Mouse (Mus musculus) ovary, postnatal 14 days (tissue): ENCODE results near the gene Ceacam3.
"Not testable (repeated sequence)": the region's sequence is repeated elsewhere in the genome, so short reads cannot be mapped to it uniquely, and the experiment has no call there.

ENCODE experiments used
- DNase-seq: peaks from one replicate; pipeline ENCODE4 v3.0.0; 2022; ENCODE audit warnings: low spot score

Ceacam3 gene

DNA sequence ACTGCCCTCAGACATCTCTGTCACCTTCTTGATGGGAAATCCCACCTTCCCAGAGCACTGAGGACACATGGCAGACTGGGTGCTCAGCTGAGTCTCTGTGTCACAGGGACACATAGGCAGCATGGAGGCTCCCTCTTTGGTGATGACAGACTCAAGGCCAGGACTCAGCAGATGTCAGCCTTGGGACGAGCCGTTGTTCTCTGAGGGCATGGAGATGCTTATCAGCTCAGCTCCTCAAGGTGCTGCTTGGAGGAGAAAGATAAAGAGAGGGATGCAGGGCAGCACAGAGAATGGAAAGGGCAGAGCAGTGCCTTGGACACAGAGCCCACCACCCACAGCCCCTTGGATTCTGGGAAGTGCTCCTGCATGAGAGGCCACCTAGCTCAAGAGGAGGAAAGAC, at the start of gene Ceacam3:
Ceacam3 (plus strand) TSS at position 352 of the 400 bp plus-strand sequence.
- DNase-seq = no peak

DNA sequence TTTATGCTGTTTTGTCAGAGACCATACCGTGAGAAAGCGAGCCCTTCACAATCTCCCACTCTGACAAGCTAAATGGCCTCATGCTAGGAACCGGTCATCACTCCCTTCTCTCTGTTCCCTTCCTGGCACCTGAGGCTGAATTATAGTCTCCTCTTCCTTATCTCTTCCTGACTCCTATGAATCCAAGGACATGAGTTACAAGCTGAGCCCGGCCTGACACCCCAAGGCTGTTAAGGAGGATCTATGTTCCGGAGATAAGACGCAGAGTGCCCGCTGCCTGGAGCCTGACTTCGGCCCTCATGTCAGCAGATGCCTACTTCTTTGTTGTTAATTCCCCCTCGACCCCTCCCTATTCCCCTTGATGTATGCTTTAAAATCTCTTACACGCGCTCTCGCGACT, 48.5 kb upstream of the Ceacam3 start:
- DNase-seq = not testable (repeated sequence)

DNA sequence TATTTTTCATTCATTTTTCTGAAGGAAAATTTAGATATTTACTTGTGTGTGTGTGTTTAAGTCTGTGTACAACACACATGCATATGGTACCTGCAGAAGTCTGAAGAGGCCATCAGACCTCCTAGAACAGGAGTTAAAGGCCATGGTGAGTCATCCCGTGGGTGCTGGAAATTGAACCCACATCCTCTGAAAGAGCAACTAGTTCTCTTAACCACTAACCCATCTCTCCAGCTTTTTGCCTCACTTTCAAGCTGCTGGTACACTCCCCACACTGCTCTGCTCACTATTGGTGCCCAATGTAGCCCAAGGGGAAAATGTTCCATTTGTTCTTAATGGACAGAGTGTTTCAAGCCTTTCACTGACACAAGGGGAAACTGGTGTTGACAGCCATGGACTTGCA, 14.8 kb upstream of the Ceacam3 start:
- DNase-seq = no peak

DNA sequence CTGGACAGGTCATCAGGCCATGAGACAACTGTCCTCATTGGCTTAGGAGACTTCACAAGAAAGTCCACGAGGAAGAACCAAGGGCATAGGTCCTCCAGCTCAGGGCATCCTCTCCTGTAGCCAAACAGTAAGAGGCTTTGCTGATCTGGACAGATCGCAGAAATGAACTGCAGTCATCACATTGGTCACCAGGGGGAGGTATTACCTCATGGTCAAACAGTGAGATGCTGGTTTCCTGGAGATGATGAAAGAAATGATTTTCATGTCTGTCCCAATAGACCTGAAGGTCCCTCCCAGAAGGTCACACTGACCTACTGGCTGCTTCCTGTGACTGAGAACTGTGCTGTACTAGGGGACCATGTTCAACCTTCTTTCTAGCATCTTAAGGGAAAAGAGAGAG, 5.6 kb downstream of the Ceacam3 start:
- peak; percentile 29 for DNase-seq

DNA sequence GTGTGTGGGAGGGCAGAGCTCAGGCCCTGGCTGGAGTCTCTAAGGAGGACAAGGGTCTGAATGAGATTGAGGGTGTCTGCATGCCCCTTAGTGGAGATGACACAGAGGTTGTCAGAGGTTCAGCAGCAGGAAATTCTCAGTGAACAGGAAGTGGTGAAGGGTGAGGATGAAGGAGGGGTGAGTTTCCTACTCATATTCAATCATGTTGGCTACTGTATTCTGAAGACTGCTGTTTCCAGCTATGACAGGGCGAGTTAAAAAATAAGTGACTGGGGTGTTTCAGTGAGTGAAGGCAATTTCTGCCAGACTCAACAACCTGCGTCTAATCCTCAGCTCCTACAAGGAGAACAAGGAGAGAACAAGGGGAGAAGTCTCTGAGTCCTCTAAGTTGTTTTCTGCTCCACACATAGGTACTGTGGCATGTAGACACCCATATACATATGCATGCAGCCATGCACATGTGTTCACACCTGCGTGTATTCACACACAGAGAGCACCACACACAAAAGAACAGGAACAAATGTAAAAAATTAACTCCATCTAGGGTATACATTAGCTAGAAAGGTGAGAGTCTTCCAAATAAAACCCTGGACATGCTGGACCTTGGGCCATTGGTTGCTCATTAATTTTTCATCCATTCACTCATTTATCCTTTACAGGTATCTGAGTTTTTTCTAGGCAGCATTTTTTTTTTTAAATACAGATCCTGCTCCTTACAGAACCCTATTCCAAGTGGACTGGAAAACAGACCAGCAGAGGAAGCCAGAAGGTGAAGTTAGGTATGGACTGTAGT, 7.0 kb downstream of the Ceacam3 start:
- no peak for DNase-seq

DNA sequence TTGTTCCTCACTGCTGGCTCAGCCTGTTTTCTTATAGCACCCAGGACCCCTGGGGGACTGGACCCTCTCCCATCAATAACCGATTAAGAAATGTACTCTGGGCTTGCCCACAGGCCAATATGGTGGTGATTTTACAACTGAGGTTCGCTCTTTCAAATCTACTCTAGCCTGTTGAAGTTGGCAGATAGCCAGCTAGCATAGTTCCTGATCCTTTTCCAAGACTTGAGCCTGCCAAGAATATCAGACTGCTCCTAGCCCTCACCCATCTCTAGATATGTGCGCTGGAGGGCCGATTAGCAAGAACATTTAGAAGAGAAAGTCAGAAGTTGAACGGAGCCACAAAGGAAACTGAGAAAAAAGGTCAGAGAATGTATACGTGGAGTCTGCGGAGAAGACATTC, 8.9 kb downstream of the Ceacam3 start:
- DNase-seq = peak; percentile 5

DNA sequence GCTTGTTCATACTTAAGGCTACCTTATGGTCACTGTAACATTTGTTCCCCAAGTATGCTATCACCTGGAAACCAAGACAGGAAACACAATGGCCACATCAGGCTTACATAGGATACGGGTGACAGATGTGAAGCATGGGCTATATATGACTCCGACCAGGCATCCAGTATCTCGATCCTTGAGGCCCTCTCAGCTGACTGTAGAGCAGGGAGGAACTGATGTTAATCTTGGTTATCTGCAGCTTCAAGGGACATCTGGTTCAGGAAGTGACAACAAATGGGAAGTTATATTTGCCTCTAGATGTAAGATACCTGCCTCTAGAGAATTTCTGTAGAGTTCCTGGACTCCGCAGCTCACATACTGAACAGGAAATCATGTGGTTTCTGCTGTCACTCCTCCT, 21.7 kb downstream of the Ceacam3 start:
- DNase-seq = no peak

DNA sequence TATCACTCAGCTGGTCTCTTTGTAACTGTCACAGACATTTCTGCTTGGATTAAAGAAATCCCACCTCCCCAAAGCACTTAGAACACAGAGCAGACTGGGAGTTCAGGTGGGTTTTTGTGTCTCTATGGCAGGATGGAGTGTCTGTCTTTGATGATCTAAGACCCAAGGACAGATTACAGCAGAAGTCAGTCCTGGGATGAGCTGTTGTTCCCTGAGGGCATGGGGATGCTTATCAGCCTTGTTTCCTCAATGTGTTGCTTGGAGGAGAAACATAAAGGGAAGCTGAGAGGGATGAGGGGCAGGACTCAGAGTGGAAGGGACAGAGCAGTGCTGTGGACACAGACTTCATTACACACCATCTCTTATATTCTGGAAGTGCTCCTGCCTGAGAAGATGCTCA, 53.1 kb downstream of the Ceacam3 start, which contains the start of gene Psg29:
Psg29 (plus strand) TSS at position 301 of the 400 bp plus-strand sequence.
- no peak for DNase-seq

DNA sequence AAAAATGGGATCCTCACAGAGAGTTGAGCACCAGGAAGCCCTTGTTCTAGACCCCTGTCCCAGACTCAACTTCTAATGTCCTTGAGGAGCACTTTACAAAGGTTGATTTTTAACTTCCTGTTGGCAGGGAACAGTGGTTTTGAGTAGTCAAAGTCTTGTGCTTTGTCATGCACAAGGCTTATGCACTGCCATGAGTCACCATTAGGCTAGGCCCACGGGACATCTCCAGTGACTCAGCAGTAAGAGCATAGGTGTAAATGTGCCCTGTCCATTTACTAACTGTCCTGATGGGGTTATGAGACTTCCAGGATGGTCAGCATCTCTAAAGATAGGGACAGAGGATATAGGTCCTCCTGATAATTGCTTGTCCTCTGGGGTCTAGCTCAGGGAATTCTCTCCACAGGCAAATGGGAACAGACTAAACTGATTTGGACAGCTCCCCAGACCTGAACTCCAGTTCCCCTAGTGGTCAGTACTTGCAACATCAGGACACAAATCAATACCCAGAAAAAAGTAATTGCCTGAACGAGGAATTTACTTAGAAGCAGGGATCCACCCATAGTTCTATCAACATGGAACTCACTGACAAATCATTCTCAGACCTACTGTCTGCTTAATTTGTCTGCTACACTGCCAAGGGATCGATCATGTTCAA, 55.6 kb downstream of the Ceacam3 start:
- no peak for DNase-seq
